Mouse (Mus musculus) heart, adult 2 months (tissue): ENCODE measurements around the gene Uox. TPM values are rescaled to one million over a fixed set of nuclear protein-coding genes. Genes with fewer than 3 reads are reported as not detected.

Experiments used
- DNase-seq, 2 experiments: peaks; one replicate each; pipeline ENCODE4 v3.0.0; 2021
- H3K27ac ChIP-seq: fragments of 200-600 bp; 2 replicates; pipeline ENCODE4 v1.8.1; 2022
- H3K27me3 ChIP-seq: fragments of 200-500 bp; 2 replicates; pipeline ENCODE4 v1.6.1; 2012; ENCODE audit warnings: mild to moderate bottlenecking, low read length, inconsistent platforms, mixed read lengths; ENCODE audit not compliant: control insufficient read depth, insufficient read depth
- H3K36me3 ChIP-seq: fragments of 200-500 bp; 2 replicates; pipeline ENCODE4 v1.6.1; 2012; ENCODE audit warnings: low read length, inconsistent platforms; ENCODE audit not compliant: control insufficient read depth, insufficient read depth
- H3K4me1 ChIP-seq: fragments of 200-500 bp; 2 replicates; pipeline ENCODE4 v1.6.1; 2011; ENCODE audit warnings: low read length; ENCODE audit not compliant: control insufficient read depth, insufficient read depth
- H3K4me3 ChIP-seq: fragments of 200-600 bp; 2 replicates; pipeline ENCODE4 v1.8.1; 2022
- H3K79me2 ChIP-seq: fragments of 200-500 bp; replicated peaks from 2 replicates; pipeline ENCODE4 v1.6.1; 2012; ENCODE audit warnings: mild to moderate bottlenecking, inconsistent platforms, low read length, moderate library complexity, mixed read lengths; ENCODE audit not compliant: control insufficient read depth, insufficient read depth
- H3K9ac ChIP-seq: fragments of 200-500 bp; 2 replicates; pipeline ENCODE4 v1.6.1; 2012; ENCODE audit warnings: low read depth, mild to moderate bottlenecking, control low read depth, inconsistent platforms, low read length, mixed read lengths
- CTCF ChIP-seq: fragments of 200-600 bp; IDR thresholded peaks from 2 replicates; pipeline ENCODE4 v1.8.1; 2022; ENCODE audit warnings: antibody characterized with exemption, mild to moderate bottlenecking, moderate library complexity
- EP300 ChIP-seq: fragments of 200-500 bp; IDR thresholded peaks from 2 replicates; pipeline ENCODE4 v1.6.1; 2011; ENCODE audit warnings: low read depth, low read length, control low read depth; ENCODE audit not compliant: insufficient read depth
- POLR2A ChIP-seq: fragments of 200-500 bp; IDR thresholded peaks from 2 replicates; pipeline ENCODE4 v1.6.1; 2011; ENCODE audit warnings: mild to moderate bottlenecking, low read depth, low read length, control low read depth; ENCODE audit not compliant: insufficient read depth
- WGBS: fragments of 180-500 bp; shearing (Covaris S2); methylation state at CpG from one replicate; pipeline ENCODE4 v1.1.7; 2018; 5-methylcytosine and 5-hydroxymethylcytosine counted together
- intact Hi-C: fragments of 180-260 bp; cut with DNase I; formaldehyde crosslinking; loops from one replicate; pipeline ENCODE4 v1.15.1; 2025
- polyA plus RNA-seq: library from polyadenylated mRNA; depleted of rRNA; stranded (reverse); fragments of >200 nt; gene quantifications from 2 replicates; pipeline ENCODE4 v1.2.3, GENCODE M21; 2012
- total RNA-seq, 2 experiments: library from RNA; stranded (reverse); gene quantifications; 2 replicates each; pipeline ENCODE4 v1.2.3; 2021

Uox gene
- total and polyA plus RNA-seq, 3 experiments = not detected

DNA sequence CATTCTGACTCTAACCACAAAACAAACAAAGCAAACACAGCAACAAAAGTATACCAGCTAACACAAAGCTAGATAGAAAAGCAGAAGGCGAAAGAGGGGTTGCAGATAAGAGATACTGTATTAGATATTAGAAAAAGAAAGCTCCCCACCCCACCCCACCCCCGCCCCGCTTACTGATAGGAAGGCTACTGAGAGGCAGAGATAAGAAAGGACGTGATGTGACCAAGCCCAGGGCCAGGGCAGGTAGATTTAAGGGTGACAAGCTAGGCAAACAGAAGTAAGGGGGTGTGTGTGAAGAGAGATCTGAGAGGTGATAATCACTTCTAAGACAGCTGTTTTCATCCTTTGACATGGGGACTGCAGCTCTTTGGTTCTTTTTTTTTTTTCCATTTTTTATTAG is 48.1 kb downstream of the Uox start:
- no peak overlapping the region for H3K27ac ChIP-seq
- no peaks in the 10 kb centered on the region for H3K79me2 ChIP-seq
- no peaks in the 10 kb centered on the region for H3K36me3 ChIP-seq
- no peak overlapping the region for H3K9ac ChIP-seq
- WGBS = 76% methylated on average over 4 of the region's 4 CpGs
- intact Hi-C loops = no loop called here
- H3K27me3 ChIP-seq = no peaks in the 10 kb centered on the region
- TF ChIP-seq CTCF = no peak
- no peak for TF ChIP-seq EP300
- H3K4me3 ChIP-seq = no peak overlapping the region
- DNase-seq = no peak
- no peaks in the 10 kb centered on the region; the same call in 1 of the 2 replicates for H3K4me1 ChIP-seq

DNA sequence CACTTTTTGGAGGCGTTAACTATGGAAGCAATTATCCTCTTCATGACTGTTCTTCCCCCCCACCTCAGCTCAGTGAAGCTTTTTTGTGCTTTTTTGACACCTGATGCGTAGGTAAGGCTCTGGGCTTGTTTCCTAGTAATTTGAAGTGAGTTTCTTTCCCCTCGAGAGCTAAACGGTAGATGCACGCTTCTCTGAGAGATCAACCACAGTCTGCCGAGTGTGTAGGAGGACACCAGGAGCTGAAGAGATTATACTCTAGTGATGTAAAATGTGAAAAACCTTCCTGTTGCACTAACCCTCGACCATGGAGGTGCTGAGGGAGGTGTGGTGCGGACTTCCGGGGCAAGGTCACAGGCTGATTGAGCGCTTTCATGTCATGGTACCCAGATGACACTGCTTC is 49.9 kb downstream of the Uox start:
- no peak overlapping the region for H3K4me3 ChIP-seq
- WGBS = 74% methylated on average over 10 of the region's 10 CpGs
- H3K9ac ChIP-seq = no peak overlapping the region
- H3K27ac ChIP-seq = no peak overlapping the region
- no peaks in the 10 kb centered on the region for H3K79me2 ChIP-seq
- no peaks in the 10 kb centered on the region for H3K27me3 ChIP-seq
- H3K36me3 ChIP-seq = no peaks in the 10 kb centered on the region
- no peak for DNase-seq
- intact Hi-C loops = no loop called here
- no peak for TF ChIP-seq POLR2A
- TF ChIP-seq CTCF = no peak
- TF ChIP-seq EP300 = no peak
- no peaks in the 10 kb centered on the region; the same call in 1 of the 2 replicates for H3K4me1 ChIP-seq

DNA sequence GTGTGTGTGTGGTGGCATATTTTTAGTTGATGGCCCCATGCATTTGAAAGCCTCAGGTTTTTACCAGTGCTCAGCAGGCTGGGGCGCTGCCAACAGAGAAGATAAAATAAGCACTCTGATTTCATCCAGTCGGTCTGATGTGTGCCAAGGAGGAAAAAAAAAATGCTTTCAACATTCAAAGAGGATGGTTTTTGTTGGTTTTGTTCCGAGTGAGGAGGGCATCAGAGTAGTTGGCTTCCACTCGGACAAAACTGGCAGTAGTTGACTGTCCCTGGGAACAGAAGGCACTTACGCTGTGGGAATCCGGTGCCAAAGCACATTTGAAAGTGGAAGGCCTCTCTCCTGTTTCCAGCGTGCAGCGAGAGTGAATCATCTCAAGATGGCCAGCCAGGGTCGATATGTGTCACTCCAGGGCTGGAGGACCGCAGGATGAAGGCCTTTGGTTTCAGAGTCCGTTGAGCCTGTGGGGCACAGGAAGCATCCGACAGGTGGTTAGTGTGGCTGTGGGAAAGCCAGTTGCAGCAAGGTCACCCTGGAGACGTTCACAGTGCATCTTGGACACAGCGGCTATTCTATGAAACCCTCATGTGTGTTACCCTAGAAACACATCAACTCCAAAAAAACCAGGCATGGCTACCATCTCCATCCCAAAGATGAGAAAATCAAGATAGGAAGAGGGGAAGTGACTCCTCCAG is 50.5 kb downstream of the Uox start:
- no peaks in the 10 kb centered on the region for H3K79me2 ChIP-seq
- no peak overlapping the region for H3K9ac ChIP-seq
- no peaks in the 10 kb centered on the region; the same call in 1 of the 2 replicates for H3K4me1 ChIP-seq
- H3K27me3 ChIP-seq = no peaks in the 10 kb centered on the region
- 54% methylated on average over 14 of the region's 14 CpGs for WGBS
- H3K36me3 ChIP-seq = no peaks in the 10 kb centered on the region
- intact Hi-C loops = no loop called here
- no peak overlapping the region for H3K27ac ChIP-seq
- no peak overlapping the region for H3K4me3 ChIP-seq
- DNase-seq = peak; percentile 28 to 39
- TF ChIP-seq CTCF (no peak), EP300 (no peak), POLR2A (no peak)

GRCm38 (mm10) chr3:146621966-146622365 is 51.7 kb downstream of the Uox start:
- DNase-seq = no peak
- intact Hi-C loops = no loop called here
- Histone ChIP-seq H3K27ac (no peak overlapping the region), H3K79me2 (no peaks in the 10 kb centered on the region), H3K27me3 (no peaks in the 10 kb centered on the region), H3K4me3 (no peak overlapping the region), H3K36me3 (no peaks in the 10 kb centered on the region), H3K9ac (no peak overlapping the region), H3K4me1 (no peaks in the 10 kb centered on the region; the same call in 1 of the 2 replicates)
- TF ChIP-seq POLR2A (no peak), CTCF (no peak), EP300 (no peak)
- 89% methylated on average over 11 of the region's 11 CpGs for WGBS

- WGBS = 85% methylated on average over 4 of the region's 4 CpGs
- TF ChIP-seq EP300 = no peak
- no peak for TF ChIP-seq CTCF
- TF ChIP-seq POLR2A = no peak
- intact Hi-C loops = no loop called here
Measured at GRCm38 (mm10) chr3:146625766-146626165, 55.5 kb downstream of the Uox start.

GRCm38 (mm10) chr3:146628227-146628982 is 58.2 kb downstream of the Uox start:
- intact Hi-C loops = no loop called here
- no peaks in the 10 kb centered on the region for H3K4me1 ChIP-seq

More at GRCm38 (mm10) chr3:146625766-146626165, 55.5 kb downstream of the Uox start:
- H3K79me2 ChIP-seq = no peaks in the 10 kb centered on the region
- DNase-seq = no peak
- H3K4me3 ChIP-seq = no peak overlapping the region
- no peak overlapping the region for H3K27ac ChIP-seq
- no peaks in the 10 kb centered on the region for H3K27me3 ChIP-seq
- no peak overlapping the region for H3K9ac ChIP-seq
- H3K36me3 ChIP-seq = no peaks in the 10 kb centered on the region
- no peaks in the 10 kb centered on the region; the same call in 1 of the 2 replicates for H3K4me1 ChIP-seq

More at GRCm38 (mm10) chr3:146628227-146628982, 58.2 kb downstream of the Uox start:
- Histone ChIP-seq H3K4me3 (no peak overlapping the region), H3K79me2 (no peaks in the 10 kb centered on the region), H3K9ac (no peak overlapping the region), H3K27me3 (no peaks in the 10 kb centered on the region), H3K36me3 (no peaks in the 10 kb centered on the region), H3K27ac (no peak overlapping the region)
- no peak for DNase-seq
- TF ChIP-seq CTCF (no peak), EP300 (no peak), POLR2A (no peak)
- WGBS = 54% methylated on average over 8 of the region's 8 CpGs
